Mouse (Mus musculus) embryonic facial prominence, embryonic 11.5 days (tissue): ENCODE measurements around the gene Hba-a2. TPM values are rescaled to one million over a fixed set of nuclear protein-coding genes. Genes with fewer than 3 reads are reported as not detected.
A peak's percentile ranks its signal among the peaks of the same experiment; 100 is the strongest.

Source experiments
- ATAC-seq: fragments of 200-750 bp; cut with Nextera tagmentation; replicated peaks from 2 replicates; pipeline ENCODE4 v1.8.0; 2017; ENCODE audit warnings: low read depth; ENCODE audit not compliant: insufficient number of reproducible peaks, low FRiP score, low TSS enrichment
- DNase-seq: peaks from one replicate; pipeline ENCODE4 v3.0.0-alpha.2; 2015; ENCODE audit warnings: low spot score
- H3K27ac ChIP-seq: fragments of 300-500 bp; sonication (generic); replicated peaks from 2 replicates; pipeline ENCODE4 v1.5.1; 2014; ENCODE audit warnings: mild to moderate bottlenecking, low read depth, low read length, control low read depth
- H3K27me3 ChIP-seq: fragments of 300-500 bp; sonication (generic); 2 replicates; pipeline ENCODE4 v1.6.1; 2014; ENCODE audit warnings: mild to moderate bottlenecking, low read length, moderate library complexity, mixed read lengths; ENCODE audit not compliant: control insufficient read depth, insufficient read depth
- H3K36me3 ChIP-seq: fragments of 300-500 bp; sonication (generic); replicated peaks from 2 replicates; pipeline ENCODE4 v1.6.1; 2014; ENCODE audit warnings: low read depth, mild to moderate bottlenecking, low read length, moderate library complexity, mixed read lengths; ENCODE audit not compliant: control insufficient read depth, insufficient read depth
- H3K4me1 ChIP-seq: fragments of 300-500 bp; sonication (generic); 2 replicates; pipeline ENCODE4 v1.6.1; 2014; ENCODE audit warnings: low read length, mixed read lengths; ENCODE audit not compliant: control insufficient read depth, insufficient read depth
- H3K4me2 ChIP-seq: fragments of 300-500 bp; sonication (generic); 2 replicates; pipeline ENCODE4 v1.6.1; 2014; ENCODE audit warnings: low read depth, mild to moderate bottlenecking, control low read depth, low read length, moderate library complexity
- H3K4me3 ChIP-seq: fragments of 300-500 bp; sonication (generic); 2 replicates; pipeline ENCODE4 v1.5.1; 2014; ENCODE audit warnings: low read depth, low read length, control low read depth
- H3K9ac ChIP-seq: fragments of 300-500 bp; sonication (generic); replicated peaks from 2 replicates; pipeline ENCODE4 v1.6.1; 2014; ENCODE audit warnings: mild to moderate bottlenecking, control low read depth, low read length
- H3K9me3 ChIP-seq: fragments of 300-500 bp; sonication (generic); replicated peaks from 2 replicates; pipeline ENCODE4 v1.6.1; 2016; ENCODE audit warnings: mild to moderate bottlenecking, low read length, inconsistent platforms, mixed read lengths; ENCODE audit not compliant: control insufficient read depth
- WGBS: fragments of 180-500 bp; shearing (Covaris S2); extraction: QIAGEN DNeasy Blood & Tissue Kit; methylation state at CpG from one replicate; pipeline ENCODE4 v1.1.7; 2014; 5-methylcytosine and 5-hydroxymethylcytosine counted together
- polyA plus RNA-seq: library from polyadenylated mRNA; unstranded; fragments of >200 nt; fragmentation: Nextera tagmentation; extraction: Ambion mirVana; gene quantifications from 2 replicates; pipeline ENCODE4 v1.2.1, GENCODE M21; 2014

The Hba-a2 gene
- polyA plus RNA-seq, 1 experiment from 2014 or later, result 4,574 TPM

DNA sequence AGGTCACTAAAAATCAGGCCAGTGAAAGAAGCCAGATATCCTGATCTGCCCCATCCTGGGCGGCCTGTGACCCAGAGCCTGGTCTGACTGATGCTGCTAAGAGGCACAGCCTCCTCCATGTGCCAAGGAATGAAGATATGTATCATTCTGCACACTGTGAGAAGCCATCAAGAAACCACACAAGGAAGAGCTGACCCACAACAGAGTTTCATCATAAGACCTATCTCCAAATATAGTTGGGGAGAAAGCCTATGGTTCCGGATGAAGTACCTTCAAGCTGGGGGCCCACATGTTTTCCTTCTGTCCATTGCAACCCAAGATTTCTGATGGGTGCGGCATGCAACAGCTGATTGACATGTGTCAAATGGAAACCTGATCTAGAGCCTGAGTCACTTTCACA, 19.7 kb downstream of the Hba-a2 start:
- H3K4me2 ChIP-seq, result no peak overlapping the region
- H3K9me3 ChIP-seq, result no peaks in the 10 kb centered on the region
- H3K4me1 ChIP-seq, result no peaks in the 10 kb centered on the region
- no peak overlapping the region for H3K4me3 ChIP-seq
- ATAC-seq (no peak), DNase-seq (no peak)
- no peaks in the 10 kb centered on the region for H3K36me3 ChIP-seq
- H3K27me3 ChIP-seq, result no peaks in the 10 kb centered on the region
- WGBS, result 78% methylated on average over 3 of the region's 3 CpGs
- H3K9ac ChIP-seq, result no peak overlapping the region
- no peak overlapping the region for H3K27ac ChIP-seq

DNA sequence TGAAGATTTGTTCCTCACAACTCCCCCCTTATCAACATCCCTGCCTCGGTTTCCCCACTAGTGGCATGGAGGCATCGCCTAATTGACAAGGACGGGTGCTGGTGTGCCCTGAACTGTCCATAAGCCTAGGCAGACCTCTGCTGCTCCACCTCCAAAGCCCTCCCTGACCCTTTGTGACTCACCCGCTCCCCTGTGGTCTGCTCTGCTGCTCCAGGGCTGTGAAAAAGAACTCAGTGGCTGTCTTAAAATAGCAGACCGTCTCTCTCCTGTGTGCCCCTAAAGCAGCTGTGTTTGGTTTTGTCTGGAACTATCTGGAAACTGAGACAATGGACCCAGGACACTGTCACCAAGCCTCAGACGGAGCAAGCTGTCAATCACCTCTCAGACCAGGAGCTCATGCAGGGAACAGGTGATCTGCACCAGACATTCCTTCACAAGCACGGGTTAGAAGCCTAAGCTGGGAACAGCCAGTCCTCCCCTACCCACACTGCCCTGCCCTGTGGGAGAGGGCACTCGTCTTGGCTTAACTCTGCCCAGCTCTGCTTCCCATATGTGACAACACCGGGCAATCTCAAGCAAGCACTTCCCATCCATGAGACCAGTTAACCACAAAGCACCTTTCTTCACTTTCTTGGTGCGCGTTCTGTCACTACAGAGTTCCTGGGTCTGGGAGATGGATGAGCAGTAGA, 24.4 kb downstream of the Hba-a2 start:
- ATAC-seq, result no peak
- Histone ChIP-seq H3K4me1 (no peaks in the 10 kb centered on the region), H3K9me3 (no peaks in the 10 kb centered on the region), H3K36me3 (no peaks in the 10 kb centered on the region), H3K4me3 (no peak overlapping the region), H3K9ac (no peak overlapping the region), H3K27ac (no peak overlapping the region), H3K27me3 (no peaks in the 10 kb centered on the region), H3K4me2 (no peak overlapping the region)
- WGBS, result 64% methylated on average over 11 of the region's 11 CpGs
- DNase-seq, result no peak

DNA sequence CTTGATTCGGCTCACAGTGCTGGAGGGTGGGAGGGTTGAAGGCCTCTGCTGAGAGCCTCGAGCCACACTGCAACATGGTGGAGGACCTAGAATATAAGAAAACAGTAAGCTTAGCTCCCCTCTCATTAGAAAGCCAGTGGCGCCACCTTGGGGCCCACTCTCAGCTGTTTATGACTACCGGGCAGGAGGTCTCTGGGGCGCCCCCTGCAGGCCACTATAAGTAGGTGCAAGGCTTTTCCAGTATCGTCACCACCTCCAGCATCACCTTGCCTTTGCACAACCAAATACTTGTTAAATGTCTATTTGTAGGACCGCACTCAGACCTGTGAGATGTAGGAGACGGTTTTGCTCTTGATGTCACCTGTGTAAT, 24.9 kb downstream of the Hba-a2 start:
- Histone ChIP-seq H3K36me3 (no peaks in the 10 kb centered on the region), H3K27me3 (no peaks in the 10 kb centered on the region), H3K27ac (no peak overlapping the region), H3K9ac (no peak overlapping the region), H3K9me3 (no peaks in the 10 kb centered on the region), H3K4me3 (no peak overlapping the region), H3K4me2 (no peak overlapping the region), H3K4me1 (no peaks in the 10 kb centered on the region)
- 32% methylated on average over 8 of the region's 8 CpGs for WGBS
- ATAC-seq (no peak), DNase-seq (peak; percentile 66)

DNA sequence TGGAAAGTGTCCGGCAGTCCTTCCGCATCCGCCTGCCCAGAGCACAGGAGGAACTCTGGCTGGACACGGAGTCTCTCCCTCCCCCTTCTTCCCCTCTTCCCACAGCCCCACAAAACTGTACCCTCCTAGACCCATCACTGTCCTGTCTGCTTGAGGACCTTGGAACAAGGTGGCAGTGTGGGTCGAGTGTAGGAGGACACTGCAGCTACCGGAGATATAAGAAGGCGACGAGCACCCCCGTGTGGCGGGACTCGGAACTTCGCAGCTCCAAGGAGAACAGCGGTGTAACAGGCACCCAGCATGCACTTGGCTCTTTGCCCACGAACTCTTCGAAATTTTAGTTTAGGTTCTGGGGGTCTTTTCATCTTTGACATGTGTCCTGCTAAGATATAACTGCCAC, 28.3 kb downstream of the Hba-a2 start:
- no peak overlapping the region for H3K27ac ChIP-seq
- no peak overlapping the region for H3K4me3 ChIP-seq

DNA sequence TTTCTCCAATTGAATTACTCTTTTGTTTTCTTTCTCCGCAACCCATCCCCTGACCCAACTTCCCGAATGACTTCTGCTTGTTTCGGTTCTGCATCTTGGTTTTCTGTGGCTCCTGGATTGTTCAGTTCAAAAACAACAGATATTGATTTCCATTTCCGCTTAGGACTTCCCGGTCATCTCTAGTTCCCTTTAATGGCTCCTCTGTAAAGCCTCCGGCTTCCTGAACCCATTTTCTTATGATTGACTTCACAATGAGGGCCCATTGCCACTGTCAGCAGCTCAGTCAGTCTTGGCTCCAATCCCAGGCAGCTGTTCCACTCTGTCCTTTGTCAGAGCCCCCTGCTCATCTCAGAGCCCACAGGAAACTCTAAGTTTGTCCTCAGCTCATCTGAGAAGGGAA, 34.8 kb downstream of the Hba-a2 start:
- Histone ChIP-seq H3K27ac (no peak overlapping the region), H3K9me3 (no peaks in the 10 kb centered on the region), H3K4me1 (no peaks in the 10 kb centered on the region), H3K36me3 (no peaks in the 10 kb centered on the region), H3K9ac (no peak overlapping the region), H3K4me3 (no peak overlapping the region), H3K27me3 (no peaks in the 10 kb centered on the region), H3K4me2 (no peak overlapping the region)
- WGBS, result 51% methylated on average over 6 of the region's 6 CpGs
- DNase-seq (no peak), ATAC-seq (no peak)

More for the DNA sequence above, 28.3 kb downstream of the Hba-a2 start:
- H3K9me3 ChIP-seq, result no peaks in the 10 kb centered on the region
- no peaks in the 10 kb centered on the region for H3K36me3 ChIP-seq
- ATAC-seq (peak; percentile 95), DNase-seq (peak; percentile 93)
- no peaks in the 10 kb centered on the region for H3K27me3 ChIP-seq
- H3K4me1 ChIP-seq, result no peaks in the 10 kb centered on the region
- 10% methylated on average over 15 of the region's 15 CpGs for WGBS
- no peak overlapping the region for H3K9ac ChIP-seq
- no peak overlapping the region for H3K4me2 ChIP-seq

DNA sequence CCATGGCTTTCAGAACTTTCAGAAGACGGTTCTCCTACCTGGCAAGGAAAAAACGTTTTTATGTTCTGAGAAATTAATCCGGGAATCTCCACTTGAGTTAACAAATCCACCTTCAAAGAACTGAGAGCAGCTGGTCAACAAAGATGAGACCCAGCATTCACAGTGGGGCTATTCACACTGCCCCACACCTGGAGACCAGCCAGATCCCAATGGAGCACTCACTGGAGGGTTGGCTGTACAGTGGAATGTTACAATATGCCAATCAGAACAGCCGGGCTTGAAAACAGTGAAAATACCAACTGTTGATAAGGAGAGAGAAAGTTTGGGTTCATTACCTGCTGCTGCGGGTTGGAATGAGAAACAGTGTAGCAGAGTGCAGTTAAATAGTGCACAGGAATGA, 35.6 kb downstream of the Hba-a2 start:
- no peak overlapping the region for H3K27ac ChIP-seq
- no peaks in the 10 kb centered on the region for H3K36me3 ChIP-seq
- no peaks in the 10 kb centered on the region for H3K4me1 ChIP-seq
- no peak overlapping the region for H3K4me2 ChIP-seq
- DNase-seq, result no peak
- 69% methylated on average over 5 of the region's 5 CpGs for WGBS
- H3K9ac ChIP-seq, result no peak overlapping the region
- no peaks in the 10 kb centered on the region for H3K27me3 ChIP-seq
- H3K4me3 ChIP-seq, result no peak overlapping the region
- H3K9me3 ChIP-seq, result no peaks in the 10 kb centered on the region
- ATAC-seq, result no peak

DNA sequence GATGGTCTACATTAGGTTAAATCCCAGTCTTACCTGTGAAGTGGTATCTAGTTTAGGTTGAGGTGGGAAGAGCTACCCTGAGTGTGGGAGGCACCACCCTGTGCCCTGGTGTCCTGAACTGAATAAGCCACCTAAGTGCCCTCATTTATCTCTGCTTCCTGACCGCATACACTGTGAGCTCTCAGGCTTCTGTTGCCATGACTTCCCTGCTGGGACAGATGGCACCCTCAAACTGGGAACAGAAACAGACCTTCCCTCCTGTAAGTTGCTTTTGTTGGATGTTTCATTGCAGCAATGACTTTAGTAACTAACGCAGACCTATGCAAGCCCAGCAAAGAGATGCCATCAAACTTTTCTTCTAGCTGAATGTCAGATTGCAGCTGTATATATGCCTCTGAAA, 36.9 kb downstream of the Hba-a2 start:
- Histone ChIP-seq H3K36me3 (no peaks in the 10 kb centered on the region), H3K27me3 (no peaks in the 10 kb centered on the region), H3K9me3 (no peaks in the 10 kb centered on the region), H3K9ac (no peak overlapping the region), H3K27ac (no peak overlapping the region), H3K4me3 (no peak overlapping the region), H3K4me1 (no peaks in the 10 kb centered on the region), H3K4me2 (no peak overlapping the region)
- no peak for ATAC-seq
- no peak for DNase-seq
- WGBS, result 83% methylated on average over 2 of the region's 2 CpGs

DNA sequence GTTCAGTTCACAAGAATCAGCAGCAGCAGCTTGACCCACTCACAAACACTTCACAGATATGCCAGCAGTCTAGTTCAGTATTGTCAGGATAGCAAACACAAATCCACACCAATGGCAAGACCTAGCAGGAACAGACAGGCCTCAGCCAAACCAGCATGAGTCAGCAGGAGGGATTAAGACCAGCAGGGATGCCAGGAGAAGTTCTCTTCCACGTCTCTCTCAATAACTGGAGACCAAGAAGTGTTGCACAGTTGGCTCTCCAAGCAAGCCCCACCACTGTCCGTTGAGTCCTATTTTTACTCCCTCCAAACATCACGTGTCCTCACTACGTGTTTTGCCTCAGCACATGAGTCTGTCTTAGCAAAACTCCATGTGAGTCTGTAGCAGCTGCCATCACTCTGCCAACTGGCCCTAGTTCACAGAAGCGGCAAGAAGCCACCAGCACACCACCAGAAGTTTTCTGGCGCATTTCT, 40.2 kb downstream of the Hba-a2 start:
- Histone ChIP-seq H3K9me3 (no peaks in the 10 kb centered on the region), H3K27ac (no peak overlapping the region), H3K4me2 (no peak overlapping the region), H3K36me3 (no peaks in the 10 kb centered on the region), H3K27me3 (no peaks in the 10 kb centered on the region), H3K4me1 (no peaks in the 10 kb centered on the region), H3K4me3 (no peak overlapping the region), H3K9ac (no peak overlapping the region)
- ATAC-seq (no peak), DNase-seq (no peak)
- WGBS, result 82% methylated on average over 6 of the region's 6 CpGs
